Mouse (Mus musculus): ENCODE results near the gene Camk2g.
"Not testable (repeated sequence)": the region's sequence is repeated elsewhere in the genome, so short reads cannot be mapped to it uniquely, and the experiment has no call there.

GRCm38 (mm10) chr14:20703461-20703860 is 90.4 kb downstream of the Camk2g start:
- TF ChIP-seq GATA1 (IDR thresholded peaks at IDR 0.05; ENCODE audit: low read depth, low read length); POLR2A (IDR thresholded peaks at IDR 0.05; ENCODE audit: control insufficient read depth in 1 of 2, insufficient read depth in 1 of 2, low read depth in 1 of 2, low read length in 2 of 2, poor library complexity in 1 of 2): not testable (repeated sequence)
